Mouse (Mus musculus): ENCODE results near the gene Spint5. TPM values are rescaled to one million over a fixed set of nuclear protein-coding genes. Genes with fewer than 3 reads are reported as not detected.
"Not testable (repeated sequence)": the region's sequence is repeated elsewhere in the genome, so short reads cannot be mapped to it uniquely, and the experiment has no call there.

The Spint5 gene
- not detected for polyA plus RNA-seq (2017; shearing (Covaris generic))

GRCm38 (mm10) chr2:164715005-164715404 is at the start of gene Spint5:
Spint5 (plus strand) TSS chr2:164715305.
- ATAC-seq: no peak

GRCm38 (mm10) chr2:164670261-164670660 is 44.8 kb upstream of the Spint5 start:
- ATAC-seq: no peak

- no peak for ATAC-seq
Observed at GRCm38 (mm10) chr2:164670938-164671337, 44.2 kb upstream of the Spint5 start.

GRCm38 (mm10) chr2:164673987-164674386 is 41.1 kb upstream of the Spint5 start, which contains the start of gene Wfdc11:
Wfdc11 (minus strand) TSS chr2:164674087.
- no peak for ATAC-seq

- ATAC-seq: no peak
Observed at GRCm38 (mm10) chr2:164676103-164676502, 39.0 kb upstream of the Spint5 start.

- no peak for ATAC-seq
Observed at GRCm38 (mm10) chr2:164676916-164677685, 38.0 kb upstream of the Spint5 start.

- ATAC-seq: no peak
Observed at GRCm38 (mm10) chr2:164678848-164679625, 36.1 kb upstream of the Spint5 start.

GRCm38 (mm10) chr2:164679906-164680305 is 35.2 kb upstream of the Spint5 start:
- no peak for ATAC-seq

- ATAC-seq: no peak
Observed at GRCm38 (mm10) chr2:164684807-164685206, 30.3 kb upstream of the Spint5 start, which contains the start of gene Wfdc13. Wfdc13 (plus strand) TSS chr2:164685107.

GRCm38 (mm10) chr2:164698201-164698600 is 16.9 kb upstream of the Spint5 start, which contains the start of gene Spint4:
Spint4 (plus strand) TSS chr2:164698501.
- no peak for ATAC-seq

- no peak for ATAC-seq
Observed at GRCm38 (mm10) chr2:164700959-164701358, 14.1 kb upstream of the Spint5 start.

GRCm38 (mm10) chr2:164701761-164702160 is 13.3 kb upstream of the Spint5 start:
- ATAC-seq: no peak

GRCm38 (mm10) chr2:164704235-164704634 is 10.9 kb upstream of the Spint5 start:
- ATAC-seq: no peak

GRCm38 (mm10) chr2:164705328-164705727 is 9.8 kb upstream of the Spint5 start:
- no peak for ATAC-seq

- no peak for ATAC-seq
Observed at GRCm38 (mm10) chr2:164705991-164706390, 9.1 kb upstream of the Spint5 start.

- ATAC-seq: not testable (repeated sequence)
Observed at GRCm38 (mm10) chr2:164716194-164716786, 1.2 kb downstream of the Spint5 start.

- no peak for ATAC-seq
Observed at GRCm38 (mm10) chr2:164723276-164723675, 8.2 kb downstream of the Spint5 start.

- peak; percentile 25 for ATAC-seq
Observed at GRCm38 (mm10) chr2:164725895-164726619, 11.0 kb downstream of the Spint5 start.

GRCm38 (mm10) chr2:164731719-164732118 is 16.6 kb downstream of the Spint5 start:
- ATAC-seq: no peak

- ATAC-seq: no peak
Observed at GRCm38 (mm10) chr2:164733259-164733658, 18.2 kb downstream of the Spint5 start.

GRCm38 (mm10) chr2:164734839-164735238 is 19.7 kb downstream of the Spint5 start:
- no peak for ATAC-seq

- ATAC-seq: no peak
Observed at GRCm38 (mm10) chr2:164735446-164735845, 20.3 kb downstream of the Spint5 start.

Measured in inflammation-experienced regulatory T-cells, adult 6 months (primary cell).